Mouse (Mus musculus) MEL (cell line): Measurements from ENCODE around the gene Trmt2b. TPM values are rescaled to one million over a fixed set of nuclear protein-coding genes. Genes with fewer than 3 reads are reported as not detected.

Experiments
- DNase-seq: peaks from one replicate; pipeline ENCODE4 v3.0.0; 2011; ENCODE audit warnings: low read depth, low spot score
- H3K27ac ChIP-seq: 2 replicates; pipeline ENCODE4 v1.5.1; 2012; ENCODE audit warnings: low read depth, mild to moderate bottlenecking, control low read depth, low read length, moderate library complexity; ENCODE audit not compliant: control insufficient read depth
- H3K27me3 ChIP-seq, 2 experiments: fragments of 150-350 bp in 1 of 2; sonication (generic) in 1 of 2; 2 replicates each; pipeline ENCODE4 v1.6.1; 2012; ENCODE audit warnings: low read length in 2 of 2, mild to moderate bottlenecking in 2 of 2, improper control_type of control experiment in 1 of 2, moderate library complexity in 1 of 2; ENCODE audit not compliant: insufficient read depth in 2 of 2, control insufficient read depth in 1 of 2
- H3K36me3 ChIP-seq, 2 experiments: 2 replicates each; pipeline ENCODE4 v1.6.1; 2012 to 2014; ENCODE audit warnings: low read length in 2 of 2, improper control_type of control experiment in 1 of 2, inconsistent platforms in 1 of 2, mild to moderate bottlenecking in 1 of 2; ENCODE audit not compliant: insufficient read depth in 2 of 2, control insufficient read depth in 1 of 2
- H3K4me1 ChIP-seq, 2 experiments: fragments of 150-350 bp in 1 of 2; sonication (generic) in 1 of 2; 2 replicates each; pipeline ENCODE4 v1.6.1; 2012; ENCODE audit warnings: low read length in 2 of 2, improper control_type of control experiment in 1 of 2, mild to moderate bottlenecking in 1 of 2; ENCODE audit not compliant: insufficient read depth in 2 of 2, control insufficient read depth in 1 of 2
- H3K4me3 ChIP-seq, 2 experiments: fragments of 150-350 bp in 1 of 2; sonication (generic) in 1 of 2; 2 replicates each; pipeline ENCODE4 v1.5.1; 2012; ENCODE audit warnings: low read depth in 2 of 2, low read length in 2 of 2, mild to moderate bottlenecking in 2 of 2, moderate library complexity in 2 of 2, control low read depth in 1 of 2, improper control_type of control experiment in 1 of 2; ENCODE audit not compliant: control insufficient read depth in 1 of 2, insufficient read depth in 1 of 2
- H3K79me2 ChIP-seq: 2 replicates; pipeline ENCODE4 v1.6.1; 2012; ENCODE audit warnings: mild to moderate bottlenecking, low read length, moderate library complexity; ENCODE audit not compliant: control insufficient read depth, poor library complexity, insufficient read depth
- H3K9ac ChIP-seq: 2 replicates; pipeline ENCODE4 v1.6.1; 2012; ENCODE audit warnings: low read depth, mild to moderate bottlenecking, control low read depth, low read length, moderate library complexity; ENCODE audit not compliant: control insufficient read depth, poor library complexity, severe bottlenecking
- H3K9me3 ChIP-seq: fragments of 150-350 bp; sonication (generic); replicated peaks from 2 replicates; pipeline ENCODE4 v1.6.1; 2012; ENCODE audit warnings: mild to moderate bottlenecking, low read length, improper control_type of control experiment, moderate library complexity; ENCODE audit not compliant: insufficient read depth
- BHLHE40 ChIP-seq: IDR thresholded peaks from 2 replicates; pipeline ENCODE4 v1.6.1; 2012; ENCODE audit warnings: low read depth, mild to moderate bottlenecking, inconsistent platforms, low read length, improper control_type of control experiment, borderline replicate concordance
- CTCF ChIP-seq, 3 experiments: IDR thresholded peaks in 2 of 3; conservative IDR thresholded peaks in 1 of 3; 2 replicates each; pipeline ENCODE4 v1.5.1; 2011 to 2012; ENCODE audit warnings: low read length in 3 of 3, low read depth in 2 of 3, mild to moderate bottlenecking in 2 of 3, improper control_type of control experiment in 1 of 3, inconsistent platforms in 1 of 3, mixed read lengths in 1 of 3, moderate library complexity in 1 of 3; ENCODE audit not compliant: control insufficient read depth in 1 of 3, insufficient read depth in 1 of 3, poor library complexity in 1 of 3, severe bottlenecking in 1 of 3
- E2F4 ChIP-seq: IDR thresholded peaks from 2 replicates; pipeline ENCODE4 v1.6.1; 2011; ENCODE audit warnings: low read depth, low read length, improper control_type of control experiment, borderline replicate concordance
- ELF1 ChIP-seq: IDR thresholded peaks from 2 replicates; pipeline ENCODE4 v1.6.1; 2014; ENCODE audit warnings: low read depth, mild to moderate bottlenecking, inconsistent platforms, low read length, improper control_type of control experiment, moderate library complexity
- ETS1 ChIP-seq: IDR thresholded peaks from 2 replicates; pipeline ENCODE4 v1.6.1; 2012; ENCODE audit warnings: low read depth, mild to moderate bottlenecking, inconsistent platforms, low read length, improper control_type of control experiment, moderate library complexity
- GATA1 ChIP-seq: IDR thresholded peaks from 2 replicates; pipeline ENCODE4 v1.6.1; 2011; ENCODE audit warnings: low read depth, low read length, improper control_type of control experiment
- JUND ChIP-seq: IDR thresholded peaks from 2 replicates; pipeline ENCODE4 v1.6.1; 2011; ENCODE audit warnings: low read depth, mild to moderate bottlenecking, improper control_type of control experiment, low read length
- MAX ChIP-seq: IDR thresholded peaks from 2 replicates; pipeline ENCODE4 v1.6.1; 2011; ENCODE audit warnings: low read length, improper control_type of control experiment
- MEF2A ChIP-seq: IDR thresholded peaks from 2 replicates; pipeline ENCODE4 v1.6.1; 2014; ENCODE audit warnings: low read depth, mild to moderate bottlenecking, inconsistent platforms, low read length, improper control_type of control experiment; ENCODE audit not compliant: poor library complexity, insufficient replicate concordance, severe bottlenecking; ENCODE audit errors: extremely low read depth
- MXI1 ChIP-seq: IDR thresholded peaks from 2 replicates; pipeline ENCODE4 v1.6.1; 2011; ENCODE audit warnings: mild to moderate bottlenecking, low read depth, low read length, improper control_type of control experiment
- MYB ChIP-seq: IDR thresholded peaks from 2 replicates; pipeline ENCODE4 v1.6.1; 2011; ENCODE audit warnings: mild to moderate bottlenecking, low read depth, low read length, improper control_type of control experiment
- MYC ChIP-seq: IDR thresholded peaks from 2 replicates; pipeline ENCODE4 v1.6.1; 2011; ENCODE audit warnings: low read depth, mild to moderate bottlenecking, low read length, improper control_type of control experiment, moderate library complexity
- POLR2A ChIP-seq, 2 experiments: IDR thresholded peaks; 2 replicates each; pipeline ENCODE4 v1.6.1; 2011 to 2012; ENCODE audit warnings: low read length in 2 of 2, mild to moderate bottlenecking in 2 of 2, control low read depth in 1 of 2, improper control_type of control experiment in 1 of 2, low read depth in 1 of 2, moderate library complexity in 1 of 2; ENCODE audit not compliant: control insufficient read depth in 1 of 2, insufficient read depth in 1 of 2, poor library complexity in 1 of 2
- POLR2AphosphoS5 ChIP-seq: IDR thresholded peaks from 2 replicates; pipeline ENCODE4 v1.6.1; 2012; ENCODE audit warnings: low read depth, borderline replicate concordance, mild to moderate bottlenecking, inconsistent platforms, low read length, moderate library complexity, mixed read lengths
- RAD21 ChIP-seq: IDR thresholded peaks from 2 replicates; pipeline ENCODE4 v1.6.1; 2011; ENCODE audit warnings: mild to moderate bottlenecking, low read depth, low read length, improper control_type of control experiment
- TAL1 ChIP-seq: IDR thresholded peaks from 2 replicates; pipeline ENCODE4 v1.6.1; 2012; ENCODE audit warnings: mild to moderate bottlenecking, inconsistent platforms, low read length, moderate library complexity, mixed read lengths
- TCF12 ChIP-seq: IDR thresholded peaks from 2 replicates; pipeline ENCODE4 v1.6.1; 2014; ENCODE audit warnings: low read depth, mild to moderate bottlenecking, inconsistent platforms, low read length, improper control_type of control experiment, moderate library complexity
- UBTF ChIP-seq: IDR thresholded peaks from 2 replicates; pipeline ENCODE4 v1.6.1; 2012; ENCODE audit warnings: low read depth, mild to moderate bottlenecking, inconsistent platforms, low read length, improper control_type of control experiment, moderate library complexity, borderline replicate concordance; ENCODE audit not compliant: insufficient read depth
- USF1 ChIP-seq: IDR thresholded peaks from 2 replicates; pipeline ENCODE4 v1.6.1; 2014; ENCODE audit warnings: low read depth, mild to moderate bottlenecking, inconsistent platforms, low read length, improper control_type of control experiment, moderate library complexity
- USF2 ChIP-seq, 2 experiments: IDR thresholded peaks; 2 replicates each; pipeline ENCODE4 v1.6.1; 2011 to 2012; ENCODE audit warnings: improper control_type of control experiment in 2 of 2, low read length in 2 of 2, borderline replicate concordance in 1 of 2, inconsistent platforms in 1 of 2, low read depth in 1 of 2, mild to moderate bottlenecking in 1 of 2; ENCODE audit not compliant: insufficient read depth in 1 of 2
- ZC3H11A ChIP-seq: IDR thresholded peaks from 2 replicates; pipeline ENCODE4 v1.6.1; 2012; ENCODE audit warnings: low read depth, mild to moderate bottlenecking, inconsistent platforms, low read length, improper control_type of control experiment
- ZNF384 ChIP-seq: IDR thresholded peaks from 2 replicates; pipeline ENCODE4 v1.6.1; 2012; ENCODE audit warnings: low read depth, mild to moderate bottlenecking, inconsistent platforms, low read length, improper control_type of control experiment
- polyA plus RNA-seq, 2 experiments: library from polyadenylated mRNA; stranded (reverse) in 1 of 2; unstranded in 1 of 2; fragments of >175 nt in 1 of 2; fragments of >200 nt in 1 of 2; gene quantifications; 2 replicates each; pipeline versions ENCODE4 v1.2.1 to v1.2.4; 2012; ENCODE audit warnings: low replicate concordance in 2 of 2, low read depth in 1 of 2; ENCODE audit not compliant: insufficient read length in 2 of 2, insufficient read depth in 1 of 2, missing spikeins in 1 of 2
- total RNA-seq: library from RNA; depleted of rRNA; stranded (reverse); fragments of 300-350 nt; gene quantifications from 2 replicates; pipeline ENCODE4 v1.2.3, GENCODE M21; 2012

Trmt2b gene
- total and polyA plus RNA-seq, 3 experiments = 19.8 to 36.4 TPM; not detected in 1

GRCm38 (mm10) chrX:134238266-134238665 is 38.5 kb downstream of the Trmt2b start:
- no peak overlapping the region for H3K9ac ChIP-seq
- H3K4me1 ChIP-seq = no peaks in the 10 kb centered on the region
- no peak overlapping the region for H3K27ac ChIP-seq
- DNase-seq = no peak
- no peak for TF ChIP-seq TAL1
- no peak for TF ChIP-seq ELF1
- TF ChIP-seq ETS1 = no peak
- no peak for TF ChIP-seq MYB
- TF ChIP-seq BHLHE40 = no peak
- TF ChIP-seq CTCF (IDR thresholded peaks at IDR 0.05 in 2 of 3, conservative IDR thresholded peaks at IDR 0.05 in 1 of 3; ENCODE audit: control insufficient read depth in 1 of 3, insufficient read depth in 1 of 3, low read depth in 2 of 3, low read length in 3 of 3, poor library complexity in 1 of 3, severe bottlenecking in 1 of 3) = no peak
- no peak for TF ChIP-seq ZNF384
- TF ChIP-seq GATA1 = no peak
- TF ChIP-seq E2F4 = no peak
- TF ChIP-seq ZC3H11A = no peak
- TF ChIP-seq USF1 = no peak
- no peak for TF ChIP-seq MAX
- TF ChIP-seq JUND = no peak
- TF ChIP-seq RAD21 = no peak
- no peak for TF ChIP-seq TCF12
- TF ChIP-seq UBTF = no peak
- TF ChIP-seq, all 39 proteins: peak for 0
- no peaks in the 10 kb centered on the region for H3K79me2 ChIP-seq
- H3K9me3 ChIP-seq = no peaks in the 10 kb centered on the region
- no peaks in the 10 kb centered on the region for H3K27me3 ChIP-seq
- no peak overlapping the region for H3K4me3 ChIP-seq
- H3K36me3 ChIP-seq = peaks cover 0 to 20% of the 10 kb centered on the region in 2 experiments; a peak in 2 of 4 replicates

GRCm38 (mm10) chrX:134233048-134233447 is 43.7 kb downstream of the Trmt2b start:
- TF ChIP-seq POLR2AphosphoS5 = no peak
- no peak for TF ChIP-seq USF2 (IDR thresholded peaks at IDR 0.05; ENCODE audit: borderline replicate concordance in 1 of 2, insufficient read depth in 1 of 2, low read depth in 1 of 2, low read length in 2 of 2)
- no peak for TF ChIP-seq MEF2A
- TF ChIP-seq MAX = no peak
- no peak for TF ChIP-seq MYB
- TF ChIP-seq ZC3H11A = no peak
- TF ChIP-seq POLR2A (IDR thresholded peaks at IDR 0.05; ENCODE audit: control insufficient read depth in 1 of 2, insufficient read depth in 1 of 2, low read depth in 1 of 2, low read length in 2 of 2, poor library complexity in 1 of 2) = no peak
- no peak for TF ChIP-seq CTCF (IDR thresholded peaks at IDR 0.05 in 2 of 3, conservative IDR thresholded peaks at IDR 0.05 in 1 of 3; ENCODE audit: control insufficient read depth in 1 of 3, insufficient read depth in 1 of 3, low read depth in 2 of 3, low read length in 3 of 3, poor library complexity in 1 of 3, severe bottlenecking in 1 of 3)
- TF ChIP-seq MXI1 = no peak
- TF ChIP-seq JUND = no peak
- no peak for TF ChIP-seq MYC
- TF ChIP-seq ELF1 = no peak
- peak; percentile 29 for DNase-seq
- no peaks in the 10 kb centered on the region for H3K79me2 ChIP-seq
- no peak overlapping the region for H3K27ac ChIP-seq
- H3K4me3 ChIP-seq = no peak overlapping the region
- no peaks in the 10 kb centered on the region for H3K27me3 ChIP-seq
- no peaks in the 10 kb centered on the region; a peak in 1 of 4 replicates for H3K4me1 ChIP-seq
- no peak overlapping the region for H3K9ac ChIP-seq
- peaks cover 0 to 14% of the 10 kb centered on the region in 2 experiments; a peak in 2 of 4 replicates for H3K36me3 ChIP-seq
- H3K9me3 ChIP-seq = no peaks in the 10 kb centered on the region
